Comparison of ENCODE assay signal across 8 mouse cellular contexts in genomic region chr17:28133193-28133592, GRCm38 (mm10).
A peak's percentile ranks its signal among the peaks of the same experiment; 100 is the strongest.
DNase-seq lines count a peak whose midpoint lies in the region.

No protein-coding gene starts in this region.

- peak; percentile 15 for DNase-seq in right cerebral cortex, adult 18-20 months
- no peak for DNase-seq in right cerebral cortex, postnatal 36 days (ENCODE audit: low spot score in 2 of 2)
- peak; percentile 66 to 82 for DNase-seq in cerebellum, postnatal 4 days (ENCODE audit: low spot score in 2 of 2)
- peak; percentile 13 to 18 for DNase-seq in heart, adult 9 months (ENCODE audit: low spot score in 2 of 2)
- peak; percentile 89 for DNase-seq in kidney, postnatal 4 days
- DNase-seq in lung, postnatal 10 days, result peak; percentile 76
- peak; percentile 60 to 62 for DNase-seq in right cerebral cortex, adult 2 months (ENCODE audit: low spot score in 2 of 2)
- DNase-seq in adipocyte (ENCODE audit: low spot score), result no peak

Comparison
In these comparisons a context has a peak if more than half of its experiments do, and no peak if none do; other contexts are left out.
1. DNase-seq: peak in right cerebral cortex, adult 18-20 months (single experiment), cerebellum, postnatal 4 days (2 of 2), heart, adult 9 months (2 of 2), kidney, postnatal 4 days (2 of 2), lung, postnatal 10 days (single experiment) and right cerebral cortex, adult 2 months (2 of 2); none in right cerebral cortex, postnatal 36 days (0 of 2) and adipocyte (single experiment).